Mouse (Mus musculus) erythroblast, embryonic 14.5 days (primary cell): ENCODE results near the gene Wdr95. TPM values are rescaled to one million over a fixed set of nuclear protein-coding genes. Genes with fewer than 3 reads are reported as not detected.

ENCODE experiments used
- H3K27me3 ChIP-seq: 2 replicates; pipeline ENCODE4 v1.6.1; 2012; ENCODE audit warnings: inconsistent platforms; ENCODE audit not compliant: control insufficient read depth
- H3K36me3 ChIP-seq: 2 replicates; pipeline ENCODE4 v1.6.1; 2012; ENCODE audit warnings: mild to moderate bottlenecking, inconsistent platforms; ENCODE audit not compliant: control insufficient read depth
- H3K4me1 ChIP-seq: 2 replicates; pipeline ENCODE4 v1.6.1; 2012; ENCODE audit warnings: inconsistent platforms; ENCODE audit not compliant: control insufficient read depth
- H3K4me3 ChIP-seq: replicated peaks from 2 replicates; pipeline ENCODE3; 2012; ENCODE audit warnings: moderate library complexity, mild to moderate bottlenecking, inconsistent platforms
- H3K9me3 ChIP-seq: 2 replicates; pipeline ENCODE4 v1.6.1; 2012; ENCODE audit warnings: low read length, inconsistent platforms, mixed read lengths; ENCODE audit not compliant: control insufficient read depth
- GATA1 ChIP-seq: IDR thresholded peaks from 2 replicates; pipeline ENCODE4 v1.6.1; 2012; ENCODE audit warnings: low read length, inconsistent platforms, mixed read lengths
- TAL1 ChIP-seq: IDR thresholded peaks from 3 replicates; pipeline ENCODE4 v1.6.1; 2012; ENCODE audit warnings: low read length, inconsistent platforms, mixed read lengths
- polyA plus RNA-seq: library from polyadenylated mRNA; stranded (reverse); fragments of >175 nt; gene quantifications from 2 replicates; pipeline ENCODE4 v1.2.3, GENCODE M21; 2012

The Wdr95 gene
- polyA plus RNA-seq, 1 experiment: not detected

DNA sequence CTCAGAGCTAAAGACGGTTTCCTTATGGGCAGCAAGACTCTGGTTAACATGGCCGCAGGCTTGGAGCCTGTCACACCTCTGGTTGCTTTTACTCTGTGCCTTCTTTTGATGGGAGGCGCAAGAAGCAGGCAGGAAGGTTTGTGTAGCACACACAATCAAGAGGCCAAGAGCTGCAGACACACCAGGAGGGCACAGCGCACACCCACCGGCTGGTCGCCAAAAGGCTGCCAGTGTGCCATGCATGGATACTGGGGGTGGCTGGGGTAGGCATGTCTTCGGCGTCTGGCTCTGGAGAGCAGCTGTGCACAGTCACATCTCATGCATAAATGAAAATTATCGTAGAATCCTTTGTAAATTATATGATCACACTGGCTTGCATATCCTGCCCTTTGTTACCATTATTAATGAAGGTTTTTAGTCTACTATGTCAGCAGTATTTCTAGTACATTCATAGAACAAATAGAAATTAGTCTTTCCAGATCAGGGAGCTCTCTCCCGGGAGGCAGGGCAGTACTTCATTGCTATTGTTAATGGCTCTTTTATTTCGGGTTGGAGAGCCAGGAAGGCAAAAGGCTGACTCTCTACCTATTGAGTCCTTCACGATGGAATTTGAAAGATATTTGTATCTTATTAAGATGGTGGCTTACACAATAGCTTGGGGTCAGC is 31.9 kb upstream of the Wdr95 start:
- TF ChIP-seq TAL1 (no peak), GATA1 (no peak)
- H3K4me1 ChIP-seq: no peaks in the 10 kb centered on the region
- no peak overlapping the region for H3K4me3 ChIP-seq
- peaks cover 18% of the 10 kb centered on the region for H3K9me3 ChIP-seq
- H3K36me3 ChIP-seq: no peaks in the 10 kb centered on the region
- H3K27me3 ChIP-seq: no peaks in the 10 kb centered on the region

DNA sequence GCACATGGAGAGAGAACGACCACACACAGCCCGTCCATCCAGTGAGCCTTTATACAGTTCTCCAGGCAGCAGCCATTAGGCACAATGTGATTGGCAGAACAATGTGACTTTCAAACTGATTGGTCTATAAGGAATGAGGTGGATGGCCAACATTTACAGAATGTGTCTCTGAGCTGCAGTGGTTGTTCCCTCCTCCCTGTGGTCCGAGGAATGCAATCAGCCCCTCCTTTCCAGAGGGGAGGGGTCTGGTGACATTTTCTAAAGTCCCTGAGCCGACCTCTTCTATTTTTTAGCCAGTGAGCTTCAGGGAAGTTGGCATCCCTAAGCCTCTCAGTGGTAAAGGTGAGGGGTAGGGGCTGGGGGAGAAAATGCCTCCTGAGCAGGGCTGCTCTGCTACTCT is 28.5 kb upstream of the Wdr95 start:
- Histone ChIP-seq H3K36me3 (no peaks in the 10 kb centered on the region), H3K4me1 (no peaks in the 10 kb centered on the region), H3K9me3 (peaks cover 6% of the 10 kb centered on the region; the same call in 1 of the 2 replicates), H3K4me3 (no peak overlapping the region), H3K27me3 (no peaks in the 10 kb centered on the region)
- TF ChIP-seq TAL1: no peak
- TF ChIP-seq GATA1: no peak

DNA sequence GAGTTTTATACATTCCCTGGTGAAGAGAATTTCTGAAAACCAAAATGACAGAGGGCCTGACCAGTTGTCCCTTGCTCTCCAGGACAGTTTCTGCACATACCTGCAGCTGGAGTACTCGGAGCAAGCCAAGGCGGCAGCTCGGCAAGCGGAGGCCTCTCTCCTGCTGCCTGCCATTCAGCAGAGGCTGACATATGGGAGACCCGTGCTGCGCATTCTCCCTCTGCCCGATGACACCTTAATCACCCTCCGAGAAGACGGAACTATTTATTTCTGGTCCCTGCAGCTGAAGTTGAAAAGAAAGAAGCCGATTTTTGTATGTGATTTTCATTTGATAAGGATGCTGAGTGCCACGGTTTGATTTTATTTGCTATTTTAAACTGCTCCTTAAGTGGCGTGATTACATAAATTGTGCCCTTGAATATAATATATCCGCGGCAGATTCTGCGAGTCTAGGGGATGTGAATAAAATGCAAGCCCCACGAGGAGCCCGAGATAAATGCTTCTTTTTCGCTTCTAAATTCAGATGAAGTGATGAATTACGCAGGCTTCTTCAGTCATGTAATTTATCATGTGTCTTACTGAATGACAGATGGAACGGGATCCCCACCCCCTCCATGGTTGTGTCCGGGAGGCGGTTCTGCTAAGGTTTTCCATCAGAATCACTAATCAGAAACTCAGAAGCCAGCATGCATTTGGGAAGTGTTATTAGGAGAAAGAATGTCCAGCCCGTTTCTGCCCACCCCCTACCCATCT is 24.9 kb upstream of the Wdr95 start:
- H3K27me3 ChIP-seq: no peaks in the 10 kb centered on the region
- H3K9me3 ChIP-seq: peaks cover 6% of the 10 kb centered on the region; the same call in 1 of the 2 replicates
- TF ChIP-seq GATA1 (no peak), TAL1 (no peak)
- no peak overlapping the region for H3K4me3 ChIP-seq
- no peaks in the 10 kb centered on the region for H3K36me3 ChIP-seq
- H3K4me1 ChIP-seq: no peaks in the 10 kb centered on the region

DNA sequence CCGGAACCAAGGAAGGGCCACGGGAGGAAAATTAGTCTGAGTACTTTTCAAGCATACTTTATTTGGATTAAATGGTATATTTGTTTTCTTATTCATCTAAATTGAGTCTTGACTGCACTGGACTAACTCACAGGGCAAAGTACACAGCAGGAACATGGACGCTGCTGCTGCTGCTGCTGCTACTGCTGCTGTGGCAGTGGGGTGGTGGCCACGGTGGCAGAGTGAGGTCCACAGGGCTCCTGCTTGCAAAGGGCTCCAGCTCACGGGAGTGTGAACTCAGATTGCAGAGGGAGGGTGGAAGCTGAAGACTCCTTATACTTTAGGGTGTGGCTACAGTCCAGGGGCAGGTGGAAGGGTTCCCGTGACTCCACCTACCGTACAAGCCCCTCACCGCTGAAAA is 23.5 kb upstream of the Wdr95 start:
- H3K36me3 ChIP-seq: no peaks in the 10 kb centered on the region
- TF ChIP-seq TAL1 (no peak), GATA1 (no peak)
- H3K4me1 ChIP-seq: no peaks in the 10 kb centered on the region
- H3K27me3 ChIP-seq: no peaks in the 10 kb centered on the region
- H3K9me3 ChIP-seq: peaks cover 6% of the 10 kb centered on the region; the same call in 1 of the 2 replicates
- no peak overlapping the region for H3K4me3 ChIP-seq

DNA sequence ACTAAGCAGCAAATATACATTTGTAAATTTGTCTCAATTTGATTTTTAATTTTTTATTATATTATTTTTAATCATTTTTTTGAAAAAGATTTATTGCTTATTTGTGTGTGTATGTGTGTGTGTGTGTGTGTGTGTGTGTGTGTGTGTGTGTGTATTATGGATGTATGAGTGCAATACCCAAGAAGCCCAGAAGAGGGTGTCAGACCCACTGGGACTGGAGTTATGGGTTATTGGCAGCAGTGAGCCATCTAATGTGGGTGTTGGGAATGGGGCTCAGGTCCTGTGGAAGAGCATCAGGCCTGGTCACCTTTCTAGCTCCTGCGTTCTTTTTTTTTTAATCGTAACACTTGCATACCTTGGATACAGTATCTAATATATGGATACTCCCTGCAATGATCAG is 22.4 kb upstream of the Wdr95 start:
- Histone ChIP-seq H3K27me3 (no peaks in the 10 kb centered on the region), H3K4me3 (no peak overlapping the region), H3K36me3 (no peaks in the 10 kb centered on the region), H3K4me1 (no peaks in the 10 kb centered on the region), H3K9me3 (peaks cover 6% of the 10 kb centered on the region; the same call in 1 of the 2 replicates)
- TF ChIP-seq TAL1 (no peak), GATA1 (no peak)

DNA sequence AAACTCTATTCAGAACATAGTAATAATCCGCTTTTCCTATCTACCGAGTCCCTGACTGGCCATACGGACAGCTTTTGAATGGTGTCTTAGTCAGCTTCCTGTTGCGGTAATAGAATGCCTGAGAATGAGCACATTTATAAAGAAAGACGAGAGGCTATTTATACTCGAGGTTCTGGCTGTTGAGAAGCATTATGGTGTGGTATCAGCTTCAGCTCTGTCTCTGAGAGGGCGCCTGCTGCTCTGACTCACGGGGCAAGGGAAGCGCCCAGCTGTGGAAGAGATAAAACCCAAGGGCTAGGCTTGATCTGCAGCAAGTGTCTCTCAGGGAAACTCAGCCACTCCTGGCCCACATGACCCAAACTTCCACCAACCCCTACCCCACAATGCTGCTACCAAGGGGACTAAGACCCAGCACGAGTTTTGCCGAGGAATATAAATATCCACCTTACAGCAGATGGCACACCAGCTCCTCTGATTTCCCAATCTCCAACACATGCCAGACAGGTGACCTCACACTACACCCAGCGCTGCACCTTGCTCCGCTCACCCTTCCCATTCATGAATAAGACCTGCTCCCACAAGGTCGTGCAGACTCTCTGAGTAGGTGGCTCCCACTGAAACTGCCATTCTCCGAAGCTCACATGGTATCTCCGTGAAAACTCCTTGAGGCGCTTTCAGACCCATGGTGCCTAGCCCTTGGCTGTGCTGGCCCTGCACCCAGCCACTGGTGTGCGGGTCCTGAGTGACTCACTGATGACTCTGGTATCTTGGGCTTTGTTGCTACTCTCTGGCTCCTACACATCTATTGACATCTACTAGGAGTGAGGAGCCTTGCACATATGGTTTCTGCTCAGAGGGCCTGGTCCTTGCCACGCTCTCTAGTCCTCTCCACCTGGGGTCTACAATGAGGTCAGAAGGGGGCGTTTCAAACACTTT is 20.1 kb upstream of the Wdr95 start:
- no peaks in the 10 kb centered on the region for H3K4me1 ChIP-seq
- H3K27me3 ChIP-seq: no peaks in the 10 kb centered on the region
- H3K36me3 ChIP-seq: no peaks in the 10 kb centered on the region
- no peak overlapping the region for H3K4me3 ChIP-seq
- peaks cover 4% of the 10 kb centered on the region; the same call in 1 of the 2 replicates for H3K9me3 ChIP-seq
- TF ChIP-seq GATA1: no peak
- no peak for TF ChIP-seq TAL1

DNA sequence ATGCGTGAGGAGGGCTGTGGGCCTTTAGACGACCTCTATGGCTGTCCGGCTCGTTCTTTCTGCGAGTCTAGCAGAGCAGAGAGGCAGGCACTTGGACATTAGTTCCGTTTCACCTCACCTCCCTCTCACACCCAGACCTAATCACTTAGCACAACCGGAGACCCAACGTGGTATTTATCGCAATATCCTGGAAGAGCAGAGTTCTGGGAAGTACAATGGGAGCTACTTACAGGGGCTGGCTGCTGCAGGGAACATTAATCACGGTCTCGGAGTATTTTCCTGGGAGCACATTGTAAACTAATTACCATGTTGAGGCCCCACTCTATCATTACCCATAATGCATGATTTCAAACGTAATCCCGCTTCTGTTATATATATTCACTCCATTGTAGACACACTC is 18.2 kb upstream of the Wdr95 start:
- no peak overlapping the region for H3K4me3 ChIP-seq
- 0 out of 2 replicates have a peak, but pooled peaks cover 2% of the 10 kb centered on the region for H3K9me3 ChIP-seq
- no peaks in the 10 kb centered on the region for H3K4me1 ChIP-seq
- H3K36me3 ChIP-seq: no peaks in the 10 kb centered on the region
- TF ChIP-seq GATA1 (no peak), TAL1 (no peak)
- no peaks in the 10 kb centered on the region for H3K27me3 ChIP-seq

DNA sequence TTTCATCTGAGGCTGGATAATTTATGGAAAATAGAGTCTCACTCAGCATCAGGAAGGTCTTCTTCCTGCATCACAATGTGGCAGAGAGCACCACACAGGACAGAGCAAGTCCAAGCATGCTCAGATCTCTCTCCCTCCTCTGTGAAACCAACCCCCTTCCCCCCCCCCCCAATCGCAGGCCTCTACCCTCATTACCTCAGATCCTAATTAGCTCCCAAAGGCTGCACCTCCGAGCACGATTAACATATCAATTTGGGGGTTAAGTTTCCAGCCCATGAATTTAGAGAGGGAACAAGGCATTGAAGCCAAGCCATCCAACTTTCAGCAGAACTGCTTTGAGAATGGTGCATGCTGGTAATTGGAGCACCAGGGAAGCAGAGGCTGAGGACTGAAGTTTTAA is 15.8 kb upstream of the Wdr95 start:
- Histone ChIP-seq H3K27me3 (no peaks in the 10 kb centered on the region), H3K9me3 (no peaks in the 10 kb centered on the region), H3K36me3 (no peaks in the 10 kb centered on the region), H3K4me3 (no peak overlapping the region), H3K4me1 (no peaks in the 10 kb centered on the region)
- TF ChIP-seq GATA1: no peak
- TF ChIP-seq TAL1: no peak
